Mouse (Mus musculus) cerebellum, postnatal 4 days (tissue): ENCODE results near the gene Tedc1.

Source experiments
- DNase-seq, 2 experiments: peaks; one replicate each; pipeline ENCODE4 v3.0.0; 2022; ENCODE audit warnings: low spot score in 2 of 2, mixed read lengths in 1 of 2

The Tedc1 gene

DNA sequence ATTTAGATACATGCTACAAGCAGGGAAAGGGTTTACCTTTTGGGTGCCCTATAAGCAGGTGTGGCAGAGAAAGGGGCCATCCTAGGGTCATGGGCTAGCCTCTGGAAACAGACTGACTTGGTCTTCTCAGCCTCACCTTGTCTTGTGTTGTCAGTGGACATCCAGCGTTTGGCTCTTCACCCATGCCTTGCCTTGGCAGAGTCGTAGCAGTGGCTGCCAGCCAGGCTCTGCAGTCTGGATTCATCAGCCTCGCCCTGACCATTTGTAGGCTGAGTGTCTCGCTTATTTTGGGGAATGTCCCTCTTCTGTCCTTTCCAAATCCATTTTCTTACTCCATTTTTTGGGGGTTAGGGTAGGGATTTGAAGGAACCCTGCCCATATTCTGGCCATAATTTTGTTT, 45.1 kb downstream of the Tedc1 start:
- DNase-seq: no peak

DNA sequence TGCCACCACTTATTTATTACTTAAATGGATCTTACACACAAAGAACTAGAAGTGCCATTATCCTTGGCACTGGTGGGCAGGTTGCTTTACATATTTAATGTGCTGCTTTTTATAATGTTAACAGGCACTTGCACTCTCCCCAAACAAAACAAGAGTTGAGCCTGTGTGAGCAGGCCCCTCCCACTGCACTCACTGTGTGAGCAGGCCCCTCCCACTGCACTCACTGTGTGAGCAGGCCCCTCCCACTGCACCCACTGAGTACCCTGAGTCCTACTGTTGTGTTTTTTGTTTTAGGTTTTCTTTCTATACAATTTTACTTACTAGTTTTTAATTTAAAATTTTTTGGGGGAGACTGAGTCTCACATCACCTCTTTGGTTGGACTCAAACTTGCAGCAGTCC, 45.8 kb downstream of the Tedc1 start:
- DNase-seq: no peak

DNA sequence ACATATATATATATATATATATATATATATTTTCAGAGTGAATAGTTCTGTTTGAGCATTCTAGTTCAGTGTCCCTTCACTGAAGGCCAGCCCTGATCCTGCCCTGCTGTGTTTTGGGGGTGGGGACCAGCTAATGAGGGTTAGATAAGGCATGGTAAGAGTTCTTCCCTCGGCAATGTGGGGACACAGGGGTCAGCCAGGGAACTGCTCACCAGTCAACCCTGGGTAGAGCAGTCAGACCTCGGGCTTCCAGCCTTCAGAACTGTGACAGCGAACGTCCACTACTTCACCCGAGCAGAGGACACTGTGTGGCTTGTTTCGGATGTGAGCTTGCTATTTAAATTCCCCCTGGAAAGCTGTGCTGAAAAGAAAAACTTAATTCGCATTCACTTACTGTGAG, 47.3 kb downstream of the Tedc1 start:
- DNase-seq: no peak

DNA sequence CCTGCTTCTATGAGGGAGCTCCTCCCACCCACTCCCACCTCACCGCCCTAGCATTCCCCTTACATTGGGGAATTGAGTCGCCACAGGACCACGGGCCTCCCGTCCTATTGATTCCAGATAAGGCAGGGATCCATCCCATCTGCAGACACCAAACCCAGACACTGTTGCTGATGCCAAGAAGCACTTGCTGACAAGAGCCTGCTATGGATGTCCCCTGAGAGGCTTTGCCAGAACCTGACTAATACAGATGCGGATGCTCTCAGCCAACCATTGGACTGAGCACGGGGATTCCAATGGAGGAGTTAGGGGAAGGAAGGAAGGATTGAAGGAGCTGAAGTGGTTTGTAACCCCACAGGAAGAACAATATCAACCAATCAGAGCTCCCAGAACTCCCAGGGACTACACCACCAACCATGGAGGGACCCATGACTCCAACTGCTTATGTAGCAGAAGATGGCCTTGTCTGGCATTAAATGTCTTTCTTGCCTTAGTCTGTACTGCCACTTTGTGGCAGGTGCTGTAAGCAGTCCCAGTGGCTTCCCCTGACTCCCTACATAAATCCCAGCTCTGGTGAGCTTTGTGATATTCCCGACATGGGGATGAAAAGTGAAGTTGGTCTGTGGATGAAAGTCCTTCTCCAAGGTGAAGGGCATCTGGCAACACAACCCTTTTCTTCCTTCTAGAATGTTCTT, 49.2 kb downstream of the Tedc1 start:
- no peak for DNase-seq

DNA sequence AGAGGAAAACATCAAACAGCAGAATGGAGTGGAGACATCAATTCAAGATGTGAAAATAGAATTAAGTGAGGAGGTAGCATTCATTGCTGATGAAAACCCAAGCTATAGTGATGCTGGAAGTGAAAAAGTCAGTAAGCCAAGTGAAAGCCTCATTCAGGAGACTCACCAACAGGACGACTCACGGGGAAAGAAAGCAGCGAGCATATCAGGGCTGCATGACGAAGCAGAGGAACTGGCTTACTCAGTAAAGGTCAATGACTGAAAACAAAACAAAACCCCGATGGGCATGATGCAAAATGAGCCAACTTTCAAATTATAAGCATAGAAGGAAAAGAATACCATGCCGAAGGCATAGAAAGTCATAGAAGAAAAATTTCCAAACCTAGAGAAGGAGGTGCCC, 51.5 kb downstream of the Tedc1 start:
- no peak for DNase-seq

DNA sequence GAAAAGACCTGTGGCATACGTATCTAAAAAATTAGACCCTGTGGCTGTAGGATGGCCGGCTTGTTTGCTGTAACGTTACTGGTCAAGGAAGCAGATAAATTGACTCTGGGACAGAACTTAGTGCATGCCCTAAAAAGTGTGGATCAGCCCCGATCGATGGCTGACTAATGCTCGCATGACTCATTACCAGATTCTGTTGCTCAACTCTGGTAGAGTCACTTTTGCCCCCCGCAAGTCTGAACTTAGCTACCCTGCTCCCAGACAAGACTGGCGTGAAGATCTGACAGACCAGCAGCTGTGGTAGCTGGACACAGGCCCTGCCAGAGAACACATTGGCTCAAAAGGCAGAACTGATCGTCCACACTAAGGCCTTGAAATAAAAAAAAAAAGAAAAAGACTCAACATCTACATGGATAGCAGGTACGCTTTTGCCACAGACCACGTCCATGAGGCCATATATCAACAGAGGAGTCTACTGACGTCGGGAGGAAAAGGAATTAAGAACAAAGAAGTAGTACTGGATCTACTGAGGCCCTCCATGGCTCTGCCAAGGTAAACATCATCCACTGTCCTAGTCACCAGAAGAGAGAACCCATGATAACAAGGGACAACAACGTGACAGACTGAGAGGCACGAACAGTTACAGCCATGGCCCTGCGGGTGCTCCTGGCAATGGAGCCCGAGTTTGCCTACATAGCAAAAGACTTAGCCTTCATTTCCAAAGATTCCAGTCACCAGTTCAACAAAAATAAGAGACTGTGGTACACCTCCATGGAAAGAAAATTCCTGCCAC, 54.6 kb downstream of the Tedc1 start:
- DNase-seq: no peak

DNA sequence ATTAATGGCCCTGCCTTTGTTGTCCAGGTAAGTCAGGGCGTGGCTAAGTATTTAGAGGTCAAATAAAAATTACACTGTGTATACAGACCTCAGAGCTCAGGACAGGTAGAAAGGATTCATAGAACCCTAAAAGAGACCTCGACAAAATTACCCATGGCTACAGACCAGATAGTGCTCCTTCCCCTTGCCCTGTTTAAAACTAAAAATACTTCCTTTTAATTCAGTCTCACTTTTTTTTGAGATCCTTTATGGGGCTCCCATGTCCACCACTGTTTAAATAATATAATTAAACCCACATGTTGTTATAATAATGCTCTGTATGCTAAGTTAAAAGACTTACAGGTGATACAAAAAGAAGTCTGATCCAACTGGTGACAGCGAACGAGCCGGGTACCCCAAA, 55.6 kb downstream of the Tedc1 start:
- no peak for DNase-seq

DNA sequence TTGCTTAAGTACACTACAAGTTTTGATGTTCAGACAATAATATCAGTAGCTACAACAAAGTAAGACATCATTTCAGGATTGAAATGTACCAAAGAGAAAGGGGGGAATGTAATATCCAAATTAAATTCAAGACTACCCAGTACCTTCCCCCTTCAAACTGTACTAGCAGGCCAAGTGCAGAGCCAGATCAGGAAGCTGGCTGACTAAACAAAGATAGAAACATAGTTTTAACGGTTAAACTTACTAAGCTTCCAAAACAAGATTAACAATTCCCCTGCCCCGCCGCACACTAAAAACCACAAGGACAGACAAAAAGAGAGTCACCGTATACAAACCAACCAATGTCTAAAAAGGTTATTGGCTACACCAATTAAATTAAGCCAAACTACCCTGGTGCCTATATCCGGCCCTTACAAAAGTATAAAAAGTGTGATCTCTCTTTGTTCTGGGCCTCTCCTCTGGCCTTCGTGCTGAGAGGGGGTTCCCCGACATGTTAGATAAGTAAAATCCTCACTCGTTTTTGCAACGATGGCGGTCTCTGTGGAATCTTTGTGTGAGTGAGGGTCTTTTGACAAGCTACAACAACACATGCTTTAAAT, 56.2 kb downstream of the Tedc1 start:
- no peak for DNase-seq

DNA sequence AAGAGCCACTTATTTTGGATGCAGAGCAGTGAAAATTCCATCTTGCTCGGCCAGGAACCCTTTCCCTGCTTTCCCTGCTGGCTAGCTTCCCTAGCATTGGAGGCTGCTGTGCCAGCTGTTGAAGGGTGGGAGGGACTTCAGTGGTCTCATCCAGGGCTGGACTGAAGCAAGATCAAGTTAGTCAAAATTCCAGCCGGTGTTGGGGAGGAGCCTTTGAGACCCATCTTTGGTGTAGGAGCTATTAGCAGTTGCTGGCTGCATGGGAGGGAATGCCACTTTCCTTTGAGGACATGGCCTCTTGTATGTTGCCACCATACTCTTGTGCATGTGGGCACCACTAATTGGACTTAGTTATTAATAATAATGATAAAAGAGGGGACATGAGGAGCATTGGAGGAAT, 57.0 kb downstream of the Tedc1 start:
- no peak for DNase-seq

DNA sequence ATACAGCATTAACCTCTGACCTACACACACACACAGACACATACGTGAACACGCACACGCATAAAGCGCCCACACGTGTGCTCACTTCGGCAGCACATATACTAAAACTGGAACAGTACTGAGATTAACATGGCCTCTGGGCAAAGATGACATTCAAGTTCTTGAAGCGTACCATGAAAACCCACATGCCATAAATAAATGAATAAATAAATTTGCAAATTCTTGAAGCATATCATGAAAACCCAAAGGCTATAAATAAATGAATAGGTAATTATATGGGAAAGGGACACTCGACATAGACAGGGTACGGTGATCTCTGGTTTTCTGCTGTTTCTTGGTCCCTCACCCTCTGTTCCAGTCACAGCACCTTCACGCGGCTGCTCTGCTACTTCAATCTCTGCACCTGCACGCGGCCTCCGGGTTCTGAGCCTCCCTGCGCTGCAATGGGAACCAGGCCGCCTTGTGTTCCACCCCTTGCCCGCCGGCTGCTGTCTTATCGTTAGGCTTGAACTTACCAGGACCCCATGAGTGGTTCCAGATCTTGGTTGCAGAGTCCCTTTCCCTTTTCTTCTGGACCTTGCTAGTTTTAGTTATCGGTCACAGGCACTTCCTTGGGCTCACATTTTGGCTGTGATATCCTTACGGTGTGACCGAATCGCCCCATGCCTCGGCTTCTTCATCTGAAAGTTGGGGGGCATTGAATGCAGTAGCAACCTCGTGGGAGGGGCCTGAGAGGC, 58.0 kb downstream of the Tedc1 start:
- no peak for DNase-seq

DNA sequence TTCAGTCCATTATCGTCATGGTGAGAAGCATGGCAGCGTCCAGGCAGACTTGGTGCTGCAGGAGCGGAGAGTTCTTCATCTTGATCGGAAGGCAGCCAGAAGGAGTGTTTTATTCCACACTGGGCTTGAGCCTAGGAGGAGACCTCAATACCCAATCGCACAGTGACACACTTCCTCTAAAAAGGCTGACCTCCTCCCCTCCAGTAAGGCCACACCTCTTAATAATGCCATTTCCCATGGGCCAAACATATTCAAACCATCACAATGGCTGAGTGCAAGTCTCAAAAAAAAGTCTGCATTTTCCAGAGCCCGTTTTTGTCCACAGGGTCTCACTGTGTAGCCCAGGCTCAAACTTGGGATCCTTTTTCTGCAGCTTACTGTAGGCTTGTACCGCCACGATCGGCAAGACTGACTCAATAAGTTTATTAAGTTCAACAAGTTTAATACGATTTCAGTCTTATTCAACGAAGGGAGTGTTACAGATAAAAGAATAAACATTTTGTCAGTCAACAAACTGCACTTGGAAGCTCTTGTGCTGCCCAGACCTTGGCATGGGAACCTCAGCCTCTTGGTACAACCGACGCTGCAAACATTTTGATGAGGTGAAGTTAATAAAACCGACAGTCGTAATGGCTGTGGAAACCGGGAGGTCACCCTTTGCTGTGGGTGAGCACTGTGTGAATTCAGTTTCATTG, 58.9 kb downstream of the Tedc1 start:
- DNase-seq: no peak
